Mouse (Mus musculus) left cerebral cortex, postnatal 36 days (tissue): ENCODE results near the gene Igf1. TPM values are rescaled to one million over a fixed set of nuclear protein-coding genes. Genes with fewer than 3 reads are reported as not detected.

Experiments
- DNase-seq, 2 experiments: peaks; one replicate each; pipeline ENCODE4 v3.0.0; 2021 to 2022; ENCODE audit warnings: low spot score in 2 of 2, mixed read lengths in 1 of 2
- intact Hi-C: fragments of 180-260 bp; cut with DNase I; formaldehyde crosslinking; loops from one replicate; pipeline ENCODE4 v1.15.1; 2025
- total RNA-seq, 2 experiments: library from RNA; stranded (reverse); gene quantifications; 2 replicates each; pipeline ENCODE4 v1.2.3; 2021

Igf1 gene
- total RNA-seq, 2 experiments from 2014 or later: 8.1 to 8.8 TPM

DNA sequence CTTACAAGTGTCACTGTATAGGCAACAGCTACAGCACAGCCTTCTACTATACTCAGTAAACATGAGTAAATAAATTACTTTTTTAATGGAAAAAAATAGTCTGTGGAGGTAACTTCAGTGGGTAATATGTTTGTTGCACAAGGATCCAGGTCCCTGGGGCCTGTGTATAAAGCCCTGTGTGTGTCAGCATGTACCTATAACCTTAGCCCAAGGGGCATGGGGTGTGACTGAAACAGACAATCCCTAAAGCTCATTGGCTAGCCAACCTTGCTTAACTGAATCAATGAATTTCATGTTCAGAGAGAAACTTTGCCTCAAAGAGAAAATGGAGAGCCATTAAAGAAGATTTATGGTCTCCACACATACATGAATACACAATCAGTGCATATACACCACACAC lies 34.2 kb downstream of the Igf1 start:
- no peak for DNase-seq
- intact Hi-C loops: no loop called here

DNA sequence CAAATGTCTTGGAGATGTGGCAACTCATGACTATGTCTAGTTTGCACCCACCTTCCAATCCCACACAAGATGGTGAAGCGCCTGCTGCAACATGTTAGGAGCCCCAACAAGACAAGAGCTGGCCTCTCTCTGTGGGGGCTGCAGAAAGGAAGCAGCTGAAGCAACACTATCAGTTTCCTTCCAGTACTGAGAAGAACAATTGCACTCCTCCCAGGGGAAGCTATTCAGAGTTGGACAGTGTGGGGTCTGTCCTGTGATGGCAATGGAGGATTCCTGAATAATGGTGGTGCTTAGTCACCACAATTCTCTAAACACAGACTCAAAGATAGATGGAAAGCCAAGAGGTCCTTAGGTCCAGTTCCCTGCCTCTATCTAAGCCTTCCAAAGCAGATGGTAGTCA lies 35.2 kb downstream of the Igf1 start:
- intact Hi-C loops: no loop called here
- DNase-seq: no peak

- intact Hi-C loops: no loop called here
- DNase-seq: no peak
These were observed 36.5 kb downstream of the Igf1 start for GRCm38 (mm10) chr10:87894461-87895120.

GRCm38 (mm10) chr10:87895351-87895750 lies 37.3 kb downstream of the Igf1 start:
- intact Hi-C loops: no loop called here
- no peak for DNase-seq

DNA sequence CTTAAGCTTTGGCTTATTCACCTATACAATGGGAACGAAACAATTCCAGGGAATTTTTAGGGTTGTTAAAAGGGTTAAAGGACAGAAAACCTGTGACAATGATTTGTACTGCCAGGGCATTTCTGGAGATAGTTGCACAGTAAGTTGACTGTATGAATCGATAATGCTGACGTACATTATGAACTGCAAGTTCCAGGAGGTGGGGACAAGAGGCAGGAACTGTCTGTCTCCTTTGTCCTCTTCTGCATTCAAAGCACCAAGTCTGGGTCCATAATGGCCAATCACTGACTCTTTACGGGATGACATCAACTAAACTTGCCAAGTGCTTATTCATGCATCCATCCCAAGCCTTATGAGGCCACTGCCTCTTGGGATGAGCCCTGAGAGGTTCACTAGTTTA lies 39.3 kb downstream of the Igf1 start:
- intact Hi-C loops: no loop called here

DNA sequence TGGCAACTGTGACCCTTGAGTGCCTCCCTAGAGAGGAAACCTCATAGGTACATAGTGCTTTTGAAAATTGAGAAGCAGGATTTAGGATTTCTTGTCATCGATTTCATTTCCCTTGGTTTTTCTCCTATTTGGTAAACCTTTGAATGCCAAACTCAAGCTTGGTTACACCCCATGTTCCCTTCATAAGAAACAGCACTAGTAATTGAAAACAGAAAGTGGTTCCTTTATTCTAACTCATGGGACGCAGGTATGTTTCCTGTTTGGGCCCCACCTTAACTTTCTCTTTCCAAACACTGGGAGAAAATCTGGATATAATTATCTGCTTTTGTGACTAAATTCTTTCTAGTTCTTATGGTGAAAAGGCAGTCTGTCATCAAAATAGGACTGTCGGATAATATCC lies 40.8 kb downstream of the Igf1 start:
- intact Hi-C loops: no loop called here

More for the DNA sequence above, 39.3 kb downstream of the Igf1 start:
- DNase-seq: no peak

DNA sequence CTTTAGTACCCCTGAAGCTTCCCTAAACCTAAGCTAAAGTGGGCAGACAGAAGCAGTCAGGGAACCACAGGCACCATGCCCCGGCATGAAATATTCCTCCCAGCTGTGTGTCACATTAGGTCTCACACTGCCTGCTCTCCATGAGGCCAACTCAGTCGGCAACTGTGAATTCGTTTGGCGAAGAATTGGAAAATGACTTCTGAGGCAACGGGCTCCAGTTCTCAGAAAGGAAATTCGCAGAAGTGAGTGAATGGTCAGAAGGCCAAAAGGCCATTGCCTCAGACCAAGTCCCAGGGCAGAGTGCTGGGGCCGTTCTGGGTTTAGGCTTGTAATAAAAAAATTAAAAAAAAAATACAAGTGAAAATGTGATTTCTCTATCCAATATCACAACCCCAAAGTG lies 43.9 kb downstream of the Igf1 start:
- DNase-seq: no peak
- intact Hi-C loops: no loop called here

More for the DNA sequence above, 40.8 kb downstream of the Igf1 start:
- no peak for DNase-seq

- no peak for DNase-seq
- intact Hi-C loops: no loop called here
These were observed 46.3 kb downstream of the Igf1 start for GRCm38 (mm10) chr10:87904324-87904723.

DNA sequence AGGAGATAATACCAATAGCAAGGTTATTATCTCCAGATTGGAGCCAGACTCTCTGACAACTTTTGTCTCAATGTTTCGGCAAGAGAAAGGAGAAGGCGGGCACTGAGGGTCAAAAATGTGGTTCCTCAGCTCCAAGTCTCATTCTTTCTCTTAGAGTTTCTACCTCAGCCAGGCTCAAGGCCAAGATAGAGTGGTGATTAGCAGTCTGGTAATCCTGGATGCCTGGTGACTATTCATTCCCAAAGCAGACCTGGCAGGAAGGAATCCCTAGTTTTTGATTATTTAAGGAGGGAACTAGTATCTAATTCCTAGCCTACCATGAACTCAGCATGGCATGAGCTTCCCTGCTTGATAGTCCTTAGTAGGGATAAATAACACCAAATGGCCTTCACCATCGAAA lies 47.0 kb downstream of the Igf1 start:
- DNase-seq: no peak
- intact Hi-C loops: no loop called here

DNA sequence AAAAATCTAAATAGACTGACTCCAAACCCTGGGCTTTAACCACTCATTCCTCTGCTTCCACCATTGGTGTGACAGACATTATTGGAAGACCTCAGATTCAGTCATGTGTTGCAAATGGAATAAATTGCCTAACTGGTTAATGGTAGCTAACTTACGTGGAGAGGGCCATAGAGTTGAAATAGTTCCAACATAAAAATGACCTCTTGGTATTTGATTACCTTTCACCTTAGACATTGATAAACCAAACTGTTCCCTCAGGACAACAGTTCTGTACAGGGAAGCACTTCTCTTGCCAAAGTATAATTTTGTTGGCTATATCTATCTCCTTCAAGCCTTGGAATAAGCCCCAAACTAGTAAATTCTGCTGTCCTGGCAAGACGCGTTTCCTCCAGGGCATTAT lies 48.1 kb downstream of the Igf1 start:
- intact Hi-C loops: no loop called here
- no peak for DNase-seq

GRCm38 (mm10) chr10:87906757-87907307 lies 48.8 kb downstream of the Igf1 start:
- no peak for DNase-seq
- intact Hi-C loops: no loop called here

GRCm38 (mm10) chr10:87913852-87914251 lies 55.8 kb downstream of the Igf1 start:
- intact Hi-C loops: no loop called here
- DNase-seq: no peak

GRCm38 (mm10) chr10:87914932-87915331 lies 56.9 kb downstream of the Igf1 start:
- no peak for DNase-seq
- intact Hi-C loops: no loop called here

DNA sequence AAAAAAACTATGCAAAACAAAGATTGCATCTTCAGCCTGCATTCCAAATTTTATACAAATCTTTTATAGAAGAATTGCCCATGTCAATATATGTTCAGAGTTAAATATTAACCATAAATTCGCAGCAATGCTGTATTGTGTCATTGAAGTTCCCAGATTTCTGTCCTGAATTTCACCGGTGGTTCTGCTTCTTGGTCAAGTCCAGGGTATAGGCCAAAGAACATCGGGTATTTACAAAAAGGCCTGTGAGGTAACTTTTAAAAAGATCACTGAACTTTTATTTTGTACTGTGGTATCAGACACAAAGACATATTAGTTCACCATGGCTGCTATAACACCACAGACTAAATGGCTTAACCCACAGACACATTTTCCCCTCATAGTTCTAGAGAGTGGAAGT lies 57.7 kb downstream of the Igf1 start:
- no peak for DNase-seq
- intact Hi-C loops: no loop called here

GRCm38 (mm10) chr10:87922263-87922662 lies 64.2 kb downstream of the Igf1 start:
- intact Hi-C loops: no loop called here
- DNase-seq: no peak

DNA sequence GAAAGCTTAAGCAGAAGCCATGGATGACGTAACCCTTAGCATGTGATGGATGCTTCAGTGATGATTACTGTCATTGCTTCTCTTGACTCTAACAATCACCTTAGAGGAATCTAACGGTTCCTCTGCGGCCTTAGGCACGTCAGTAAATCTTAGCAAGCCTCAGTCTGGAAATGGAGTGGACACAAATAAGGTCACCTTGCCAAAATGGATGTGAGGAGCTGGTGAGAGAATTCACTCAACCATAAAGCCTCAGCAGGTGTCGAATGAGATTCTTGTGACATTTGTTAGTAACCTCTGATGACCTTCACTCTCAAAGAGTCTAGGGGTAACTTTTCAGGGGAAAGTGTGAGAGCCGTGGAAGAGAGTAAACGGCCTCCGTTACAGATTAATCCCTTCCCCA lies 68.5 kb downstream of the Igf1 start:
- intact Hi-C loops: no loop called here

GRCm38 (mm10) chr10:87927131-87927609 lies 69.1 kb downstream of the Igf1 start:
- intact Hi-C loops: no loop called here
- peak; percentile 23 to 47 for DNase-seq

More for the DNA sequence above, 68.5 kb downstream of the Igf1 start:
- no peak for DNase-seq

DNA sequence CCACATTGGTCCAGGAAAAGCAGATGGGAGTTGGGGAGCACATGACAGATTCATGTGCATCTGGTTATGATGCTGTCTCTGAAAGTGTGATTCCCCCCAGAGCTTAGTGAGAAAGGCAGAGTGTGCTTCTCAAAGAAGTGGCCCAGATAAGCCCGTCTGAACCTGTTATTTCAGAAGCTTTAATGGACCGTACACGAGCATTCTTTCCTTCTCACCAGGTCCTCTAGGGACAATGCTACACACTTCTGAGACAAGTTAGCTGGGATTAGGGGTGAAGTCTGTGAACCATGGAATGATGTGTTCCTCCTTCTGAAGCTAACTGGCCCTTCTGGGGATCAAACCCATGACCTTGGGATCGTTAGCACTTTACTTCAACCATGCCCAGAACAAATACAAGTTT lies 90.1 kb downstream of the Igf1 start:
- intact Hi-C loops: no loop called here
- DNase-seq: no peak

- no peak for DNase-seq
- intact Hi-C loops: loop anchor here (5.0 kb wide), 3 partner anchors 119 to 419 kb away; no protein-coding TSS in a partner anchor
These were observed 113.5 kb downstream of the Igf1 start for GRCm38 (mm10) chr10:87971536-87971935.

DNA sequence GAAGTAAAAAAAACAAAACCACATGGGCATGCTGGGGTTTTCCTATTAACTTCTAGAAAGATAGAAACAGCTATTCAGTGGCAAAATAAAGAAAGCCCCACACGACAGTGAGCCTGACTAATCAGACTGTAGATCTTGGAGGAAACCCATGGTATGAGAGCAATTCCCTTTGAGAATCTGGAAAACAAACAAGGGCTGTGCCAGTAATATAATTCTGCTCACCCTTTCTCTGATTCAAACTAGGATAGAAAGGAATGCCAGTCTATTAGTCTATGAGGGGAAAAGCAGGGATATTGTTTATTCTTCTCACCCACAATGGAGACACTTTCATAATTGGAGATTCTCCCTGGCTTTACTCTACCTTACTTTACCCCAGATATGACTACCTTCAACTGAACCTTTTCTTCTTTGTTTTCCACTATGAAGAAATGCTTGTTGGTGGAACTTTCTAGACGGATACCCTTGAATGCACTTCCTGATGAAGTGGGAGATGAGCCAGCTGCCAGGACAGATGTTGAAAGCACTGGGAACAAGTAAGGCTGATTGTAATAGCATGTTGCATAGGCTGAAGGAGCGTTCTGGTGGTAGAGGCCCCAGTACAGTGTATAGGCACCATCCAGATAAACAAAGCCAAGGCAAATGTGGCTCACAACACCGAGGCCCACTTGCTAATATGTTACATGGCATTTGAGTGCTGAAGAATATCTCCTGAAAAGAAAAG lies 116.0 kb downstream of the Igf1 start:
- intact Hi-C loops: loop anchor here (5.0 kb wide), 3 partner anchors 122 to 422 kb away; no protein-coding TSS in a partner anchor
- DNase-seq: no peak

GRCm38 (mm10) chr10:87985375-87985774 lies 127.3 kb downstream of the Igf1 start:
- intact Hi-C loops: no loop called here

More at GRCm38 (mm10) chr10:87985375-87985774, 127.3 kb downstream of the Igf1 start:
- no peak for DNase-seq
